ENCODE assay signal across 24 mouse cellular contexts in genomic region chr5:75745311-75745710, GRCm38 (mm10).
DNase-seq lines count a peak whose midpoint lies in the region; TF ChIP-seq lines count a peak whose summit lies in the region.
"Had no signal": no experiment of that assay in that cellular context is flagged by ENCODE, and none has a peak within 500 bp of the region (broad histone marks: within the 10 kb centered on the region; RNA-seq: fewer than 3 reads in every experiment).

No protein-coding gene starts in this region.

- no peak for TF ChIP-seq CTCF in liver, adult 2 months (IDR thresholded peaks at IDR 0.05; ENCODE audit: low read depth, low read length)

- H3K36me3 ChIP-seq in liver, adult 2 months (ENCODE audit: control insufficient read depth, insufficient read depth, low read length): no peaks in the 10 kb centered on the region
- H3K36me3 ChIP-seq: embryonic facial prominence, embryonic 13.5 days; embryonic facial prominence, embryonic 15.5 days; forebrain, embryonic 15.5 days; G1E had no signal

- peaks cover 15% of the 10 kb centered on the region for H3K4me1 ChIP-seq in liver, adult 2 months (ENCODE audit: control insufficient read depth, insufficient read depth, low read length)
- H3K4me1 ChIP-seq: embryonic facial prominence, embryonic 13.5 days; embryonic facial prominence, embryonic 15.5 days; forebrain, embryonic 15.5 days had no signal

- H3K79me2 ChIP-seq in liver, adult 2 months (ENCODE audit: control insufficient read depth, insufficient read depth, low read length): no peaks in the 10 kb centered on the region

- peak; percentile 52 for DNase-seq in liver, adult 2 months (ENCODE audit: extremely low read depth, low read depth, low spot score)
- DNase-seq in liver: no peak
- peak; percentile 21 for DNase-seq in brain, adult 2 months (ENCODE audit: low read depth, low spot score)
- DNase-seq in gonadal fat pad, adult 2 months (ENCODE audit: low read depth): peak; percentile 79
- no peak for DNase-seq in heart, adult 18-20 months
- DNase-seq: adrenal gland, adult 8-10 months; adrenal gland, postnatal 14 days; adrenal gland, postnatal 36 days; B cell, adult 2 months; cerebellum, adult 11 months; cerebellum, adult 18-20 months; cerebellum, adult 8-10 months; cerebellum, adult 9-11 months; cerebellum, postnatal 14 days; cerebellum, postnatal 36 days; embryo, embryonic 11 days; forebrain, postnatal 0 days had no signal

- TF ChIP-seq POLR2A in liver, adult 2 months (IDR thresholded peaks at IDR 0.05; ENCODE audit: extremely low read depth, insufficient read depth, low read length): no peak

- no peak overlapping the region for H3K4me3 ChIP-seq in liver, adult 2 months (ENCODE audit: insufficient read depth, low read depth, low read length)
- H3K4me3 ChIP-seq: embryonic facial prominence, embryonic 13.5 days; embryonic facial prominence, embryonic 15.5 days; erythroblast, embryonic 14.5 days; forebrain, embryonic 13.5 days; forebrain, embryonic 15.5 days had no signal

- H3K27me3 ChIP-seq in liver, adult 2 months (ENCODE audit: control insufficient read depth, insufficient read depth, low read length): no peaks in the 10 kb centered on the region
- H3K27me3 ChIP-seq: CH12.LX; embryonic facial prominence, embryonic 13.5 days; embryonic facial prominence, embryonic 15.5 days; forebrain, embryonic 13.5 days; forebrain, embryonic 15.5 days had no signal

- H3K9ac ChIP-seq in liver, adult 2 months (ENCODE audit: low read depth, low read length): no peak overlapping the region
- H3K9ac ChIP-seq: embryonic facial prominence, embryonic 13.5 days; embryonic facial prominence, embryonic 15.5 days; forebrain, embryonic 13.5 days; forebrain, embryonic 15.5 days; forebrain, postnatal 0 days had no signal

- 46% methylated on average over 9 of the region's 9 CpGs for WGBS in liver, adult 2 months

- H3K27ac ChIP-seq in liver, adult 2 months (replicated peaks; ENCODE audit: insufficient read depth, low read depth, low read length): no peak overlapping the region
- H3K27ac ChIP-seq: embryonic facial prominence, embryonic 13.5 days; embryonic facial prominence, embryonic 15.5 days; forebrain, embryonic 13.5 days; forebrain, embryonic 15.5 days had no signal

Comparison
In these comparisons a context has a peak if more than half of its experiments do, and no peak if none do; other contexts are left out.
1. DNase-seq: peak in liver, adult 2 months (single experiment), brain, adult 2 months (single experiment) and gonadal fat pad, adult 2 months (single experiment); none in liver (single experiment) and heart, adult 18-20 months (0 of 2).